Mouse (Mus musculus) thymus, postnatal 25 days (tissue): Measurements from ENCODE around the gene Acer1.

ENCODE experiments used
- DNase-seq: peaks from one replicate; pipeline ENCODE4 v3.0.0; 2022

Gene Acer1

GRCm38 (mm10) chr17:56988921-56989430 lies 7.0 kb upstream of the Acer1 start:
- no peak for DNase-seq

DNA sequence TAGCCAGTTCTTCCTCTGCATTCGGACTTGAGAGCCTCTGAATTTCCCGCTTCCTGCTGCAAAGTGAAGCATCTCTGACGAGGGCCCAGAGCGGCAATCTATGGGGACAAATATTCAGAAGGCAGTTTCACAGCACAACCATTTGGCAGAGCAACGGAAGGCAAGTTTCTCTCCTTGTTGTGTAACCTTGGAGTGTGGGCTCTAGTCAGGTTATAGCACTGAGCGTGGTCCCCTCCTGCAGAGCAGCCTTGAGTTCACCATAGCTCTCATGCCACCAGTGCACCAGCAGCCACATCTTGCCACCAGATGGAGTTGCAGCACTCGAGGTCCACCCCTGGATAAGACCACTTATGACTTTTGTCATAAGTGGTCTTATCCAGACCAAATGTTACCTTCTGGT lies 6.5 kb upstream of the Acer1 start:
- DNase-seq, result no peak

DNA sequence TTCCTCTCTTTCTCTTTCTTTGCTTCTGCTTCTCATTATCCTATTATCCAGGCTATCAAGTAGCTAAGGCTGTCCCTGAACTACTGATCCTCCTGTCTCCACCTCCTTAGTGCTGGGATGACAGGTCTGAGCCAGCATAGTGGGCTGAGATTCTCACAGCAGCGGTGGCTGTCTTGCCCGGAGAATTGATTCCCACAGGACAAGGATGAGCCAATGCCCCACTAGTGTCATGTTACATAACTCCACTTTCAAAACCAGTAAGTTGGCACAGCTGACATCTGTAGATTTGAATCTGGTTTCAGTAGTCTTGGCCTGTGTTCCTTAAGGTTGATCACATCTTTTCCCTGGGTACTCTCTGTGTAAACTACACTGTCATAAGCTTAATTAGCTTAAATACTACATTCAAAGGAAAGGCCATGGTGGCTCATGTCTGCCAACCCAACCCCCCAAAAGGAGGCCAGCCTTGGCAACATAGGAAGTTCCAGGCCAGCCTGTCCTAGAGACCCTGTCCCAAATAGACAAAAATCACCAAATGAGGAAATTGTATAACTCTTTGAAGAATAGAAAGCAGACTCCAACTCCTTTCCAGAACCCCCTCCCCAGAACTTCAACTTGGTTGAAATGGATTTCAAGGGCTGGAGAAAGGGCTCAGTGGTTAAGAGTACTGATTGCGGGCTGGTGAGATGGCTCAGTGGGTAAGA lies 4.3 kb upstream of the Acer1 start:
- no peak for DNase-seq

GRCm38 (mm10) chr17:56985656-56986055 lies 3.7 kb upstream of the Acer1 start:
- DNase-seq, result no peak

- DNase-seq, result no peak
Observed at GRCm38 (mm10) chr17:56984886-56985285, 3.0 kb upstream of the Acer1 start.

DNA sequence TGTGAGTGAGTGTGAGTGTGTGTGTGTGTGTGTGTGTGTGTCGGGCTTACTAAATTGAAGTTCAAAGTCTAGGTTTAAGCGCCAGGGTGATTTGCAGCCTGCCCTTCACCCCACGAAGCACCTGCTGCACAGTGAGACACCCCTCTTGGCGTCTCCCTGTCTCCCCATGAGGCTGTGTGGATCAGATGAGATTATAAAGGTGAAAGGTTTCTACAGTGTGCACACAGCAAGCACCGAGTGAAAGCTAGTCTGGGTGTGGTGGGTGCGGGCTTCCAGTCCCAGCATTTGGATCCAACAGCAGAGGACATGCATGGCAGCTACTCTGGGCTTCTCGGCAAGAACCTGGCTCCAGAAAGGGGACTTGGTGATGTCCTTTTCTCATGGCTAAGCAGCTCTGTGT lies 877 bp downstream of the Acer1 start:
- DNase-seq, result no peak

DNA sequence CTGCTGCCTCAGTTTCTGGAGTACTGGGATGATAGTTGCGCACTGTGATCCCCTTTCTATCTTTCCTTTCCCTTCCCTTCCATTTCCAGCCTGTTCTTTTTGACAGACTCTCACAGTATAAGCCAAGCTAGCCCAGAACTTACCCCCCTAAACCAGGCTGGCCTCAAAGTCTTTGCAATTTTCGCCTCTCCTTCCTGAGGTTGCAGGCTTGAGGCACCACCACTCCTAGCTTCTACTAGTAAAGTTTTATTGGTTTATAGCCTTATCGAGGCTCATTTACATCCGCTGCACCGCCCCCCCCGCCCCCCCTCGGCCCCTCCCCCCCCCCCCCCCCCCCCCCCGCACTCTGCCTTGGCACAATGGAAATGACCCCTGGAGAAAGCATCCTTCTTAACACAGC lies 2.4 kb downstream of the Acer1 start:
- DNase-seq, result no peak

DNA sequence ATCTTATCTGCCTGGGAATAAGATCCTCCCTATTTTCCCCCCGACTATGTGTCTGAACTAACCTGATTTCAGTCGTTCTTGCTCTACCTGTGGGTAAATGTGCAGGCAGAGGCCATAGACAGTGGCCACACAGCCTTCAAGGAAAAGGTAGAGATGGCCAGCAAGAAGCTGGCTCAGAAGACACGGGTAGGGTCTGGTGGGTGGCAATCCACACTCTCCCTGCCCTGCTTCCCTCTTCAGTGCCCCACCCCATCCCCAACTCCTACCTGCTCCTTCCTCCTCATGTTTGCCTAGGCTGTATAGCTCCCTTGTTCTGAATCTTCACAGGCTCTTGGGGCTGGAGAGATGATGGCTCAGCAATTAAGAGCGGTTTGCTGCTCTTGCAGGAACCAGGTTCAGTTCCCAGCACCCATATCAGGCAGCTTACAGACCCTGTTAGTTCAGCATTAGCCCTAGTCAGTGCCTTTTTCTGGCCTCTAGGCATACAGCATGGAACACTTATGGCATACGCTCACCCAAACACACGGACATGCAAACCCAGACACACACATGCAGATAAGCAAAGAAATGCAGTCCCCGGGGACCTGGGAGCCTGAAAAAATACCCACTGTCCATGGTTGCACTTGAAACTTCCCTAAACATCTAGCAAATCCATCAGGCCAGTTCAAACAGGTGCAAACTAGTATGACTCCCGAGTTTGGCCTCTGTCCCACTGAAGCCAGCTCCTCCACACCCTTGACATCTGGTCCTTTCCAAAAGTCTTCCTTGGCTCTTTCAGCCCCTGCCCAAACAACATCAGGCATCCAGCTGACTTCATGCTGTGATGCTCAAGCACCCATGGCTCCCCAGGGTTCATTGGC lies 5.2 kb downstream of the Acer1 start:
- no peak for DNase-seq

- DNase-seq, result no peak
Observed at GRCm38 (mm10) chr17:56975391-56975790, 6.5 kb downstream of the Acer1 start.

- DNase-seq, result no peak
Observed at GRCm38 (mm10) chr17:56974708-56975240, 7.2 kb downstream of the Acer1 start.

DNA sequence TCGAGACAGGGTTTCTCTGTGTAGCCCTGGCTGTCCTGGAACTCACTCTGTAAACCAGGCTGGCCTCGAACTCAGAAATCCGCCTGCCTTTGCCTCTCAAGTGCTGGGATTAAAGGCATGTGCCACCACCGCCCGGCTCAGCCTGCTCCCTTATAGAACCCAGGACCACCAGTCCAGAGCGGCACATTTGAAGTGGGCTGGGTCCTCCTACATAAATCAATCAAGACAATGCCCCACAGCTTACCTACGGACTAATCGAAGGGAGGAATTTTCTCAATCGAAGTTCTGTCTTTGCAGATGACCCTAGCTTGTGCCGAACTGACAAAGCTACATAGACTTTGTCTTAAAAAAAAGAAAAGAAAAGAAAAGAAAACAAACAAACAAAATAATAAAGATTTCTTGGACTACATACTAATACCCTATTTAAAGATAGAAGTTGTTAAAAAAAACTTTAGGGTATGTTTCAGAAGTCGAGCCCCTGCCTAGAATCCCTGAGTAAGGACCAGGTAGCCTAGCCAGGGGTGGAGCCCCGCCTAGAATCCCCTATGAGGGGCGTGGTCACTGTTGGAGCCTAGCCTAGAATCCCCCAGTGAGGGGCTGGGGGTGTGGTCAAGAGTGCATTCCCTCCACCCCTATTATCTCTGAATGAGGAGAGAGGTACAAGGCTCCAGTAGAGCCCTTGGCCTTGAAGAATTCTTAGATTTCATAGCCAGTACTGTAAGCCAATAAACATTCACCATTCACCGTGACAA lies 7.8 kb downstream of the Acer1 start:
- DNase-seq, result no peak

DNA sequence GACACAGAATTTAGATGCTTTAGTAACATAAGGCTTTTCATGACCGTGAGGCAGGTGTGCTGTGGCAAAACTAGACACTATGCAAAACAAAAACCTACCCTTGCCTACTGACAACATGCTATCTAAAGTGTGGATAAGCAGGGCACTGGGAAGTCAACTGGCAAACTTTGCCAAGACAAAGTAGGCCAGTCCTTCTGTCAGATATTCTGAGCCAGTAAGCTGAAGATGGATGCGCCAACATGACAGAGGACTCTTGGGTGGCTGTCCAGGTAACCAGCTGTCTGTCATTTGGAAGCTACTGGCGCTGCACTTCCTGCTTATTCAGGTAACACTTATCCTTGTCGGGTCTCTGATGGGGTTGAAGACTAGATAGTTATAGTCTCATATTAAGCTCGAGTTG lies 11.8 kb downstream of the Acer1 start:
- DNase-seq, result no peak

DNA sequence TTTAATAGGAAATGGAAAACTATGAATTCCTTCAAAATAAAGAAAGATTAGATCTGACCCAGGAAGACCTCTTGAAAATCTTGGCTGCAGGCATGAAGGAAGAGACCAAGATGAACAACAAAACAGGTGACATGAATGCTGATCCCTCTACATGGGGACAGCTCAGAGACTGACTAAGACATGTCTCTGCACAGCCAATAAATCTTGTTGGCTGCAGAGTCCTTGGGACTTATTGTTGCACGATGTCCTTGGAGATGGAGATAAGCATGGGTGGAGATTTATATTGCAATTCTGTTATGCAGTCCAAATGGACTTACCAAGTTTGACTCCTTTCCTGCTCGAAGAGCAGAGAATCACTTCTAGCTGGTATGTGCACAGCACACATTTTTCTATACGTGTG lies 12.6 kb downstream of the Acer1 start:
- DNase-seq, result no peak

GRCm38 (mm10) chr17:56963646-56964045 lies 18.3 kb downstream of the Acer1 start:
- DNase-seq, result no peak

GRCm38 (mm10) chr17:56962642-56963405 lies 19.1 kb downstream of the Acer1 start:
- no peak for DNase-seq

DNA sequence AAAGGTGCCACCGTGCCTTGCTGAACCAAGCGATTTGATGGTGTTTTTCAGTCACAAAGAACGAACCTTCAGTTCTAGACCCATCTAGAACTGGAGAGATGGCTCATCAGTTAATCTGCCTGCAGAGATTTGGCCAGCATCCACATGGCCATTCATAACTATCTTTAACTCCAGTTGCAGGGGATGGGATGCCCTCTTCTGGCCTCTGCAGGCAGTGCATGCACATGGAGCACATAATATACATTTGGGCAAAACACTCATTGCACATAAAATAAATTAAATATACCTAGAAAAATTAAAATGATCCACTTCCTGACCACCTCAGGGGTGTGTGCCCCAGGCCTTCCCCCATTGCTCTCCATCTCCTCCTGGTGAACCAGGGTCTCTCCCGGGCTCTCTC lies 20.0 kb downstream of the Acer1 start:
- no peak for DNase-seq

DNA sequence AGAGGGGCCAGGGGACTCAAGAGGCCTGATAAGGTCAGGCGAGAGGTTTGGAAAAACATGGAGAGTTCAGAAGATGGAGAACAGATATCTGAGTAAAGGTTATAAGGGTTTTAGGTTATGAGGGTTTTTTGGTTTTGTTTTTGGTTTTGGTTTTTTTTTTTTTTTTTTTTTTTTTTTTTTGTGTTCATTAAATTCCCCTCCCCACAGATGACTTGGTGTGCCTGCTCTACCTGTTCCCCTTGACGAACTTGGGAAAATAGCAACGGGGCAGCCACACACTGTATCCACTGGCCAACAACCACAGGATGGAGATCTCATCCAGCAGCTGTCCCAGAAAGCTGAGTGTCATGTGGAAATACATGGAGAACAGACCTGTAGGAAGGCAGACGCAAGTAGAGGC lies 23.3 kb downstream of the Acer1 start:
- no peak for DNase-seq

- peak; percentile 36 for DNase-seq
Observed at GRCm38 (mm10) chr17:56957763-56958429, 24.0 kb downstream of the Acer1 start.

DNA sequence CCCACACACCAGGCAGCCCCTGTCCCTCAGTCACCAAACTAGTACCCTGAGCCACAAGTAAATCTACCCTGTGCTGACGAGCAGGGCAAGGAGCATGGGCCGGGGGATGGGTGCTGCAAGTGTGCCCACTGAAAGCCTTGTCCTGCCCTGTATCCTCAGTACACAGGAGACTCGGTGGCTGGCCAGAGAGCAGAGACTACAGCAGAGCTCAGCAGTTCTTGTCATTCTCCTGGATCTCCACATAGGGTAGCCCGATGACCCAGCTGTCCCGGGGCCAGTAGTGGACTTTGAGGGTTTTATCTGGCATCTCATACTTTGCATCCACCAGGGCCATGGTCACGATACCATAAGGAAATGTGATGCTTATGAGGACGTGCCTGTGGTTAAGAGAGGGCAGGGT lies 27.1 kb downstream of the Acer1 start:
- no peak for DNase-seq

DNA sequence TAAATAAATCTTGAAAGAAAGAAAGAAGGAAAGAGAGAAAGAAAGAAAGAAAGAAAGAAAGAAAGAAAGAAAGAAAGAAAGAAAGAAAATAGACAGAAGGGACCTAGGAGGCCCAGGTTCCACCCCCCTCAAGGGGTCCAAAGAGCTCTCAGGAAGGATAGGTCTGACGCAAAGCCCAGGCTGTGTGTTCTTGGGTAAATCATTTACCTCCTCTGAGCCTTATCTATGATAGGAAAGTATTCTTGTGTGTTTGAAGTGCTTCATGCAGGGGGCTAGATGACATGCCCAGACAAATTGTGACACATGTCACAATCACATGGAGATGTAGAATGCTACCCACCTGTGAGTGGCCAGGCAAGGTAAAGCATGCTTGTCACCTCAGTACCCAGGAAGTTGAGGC lies 29.3 kb downstream of the Acer1 start:
- DNase-seq, result no peak

- DNase-seq, result peak; percentile 72
Observed at GRCm38 (mm10) chr17:56950915-56951314, 31.0 kb downstream of the Acer1 start.

DNA sequence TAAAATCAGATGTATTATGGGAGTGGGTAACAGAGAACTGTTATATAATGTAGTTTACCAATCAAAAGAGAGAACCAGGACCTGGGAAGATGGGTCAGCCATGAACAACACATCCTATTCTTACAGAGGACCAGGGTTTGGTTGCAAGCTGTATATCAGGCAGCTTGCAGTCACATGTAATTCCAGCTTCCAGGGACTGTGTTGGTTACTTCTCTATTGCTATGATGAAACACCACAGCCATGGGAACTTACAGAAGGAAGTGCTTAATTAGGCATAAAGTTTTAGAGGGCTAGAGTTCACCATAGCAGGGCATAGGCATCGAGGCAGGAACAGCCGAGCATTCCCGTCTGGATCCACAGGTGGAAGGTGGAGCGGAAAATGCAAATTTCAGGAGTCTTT lies 43.2 kb downstream of the Acer1 start:
- no peak for DNase-seq
